Mouse (Mus musculus) C2C12 (cell line): ENCODE data around the gene Frrs1.

Source experiments
- CEBPB ChIP-seq: IDR thresholded peaks from one replicate; pipeline ENCODE4 v1.6.1; 2011; ENCODE audit warnings: low read depth, mild to moderate bottlenecking, control low read depth, moderate library complexity
- CTCF ChIP-seq: IDR thresholded peaks from one replicate; pipeline ENCODE4 v1.5.1; 2011; ENCODE audit not compliant: control insufficient read depth, insufficient read depth, insufficient read length
- MAX ChIP-seq: IDR thresholded peaks from one replicate; pipeline ENCODE4 v1.6.1; 2011; ENCODE audit warnings: mild to moderate bottlenecking, control low read depth
- MYOD1 ChIP-seq: IDR thresholded peaks from one replicate; pipeline ENCODE4 v1.6.1; 2011; ENCODE audit warnings: low read depth; ENCODE audit not compliant: control insufficient read depth, insufficient read length
- MYOG ChIP-seq: IDR thresholded peaks from one replicate; pipeline ENCODE4 v1.6.1; 2011; ENCODE audit not compliant: control insufficient read depth, insufficient read length; ENCODE audit errors: extremely low read depth

- no peak for TF ChIP-seq CTCF
- no peak for TF ChIP-seq MYOD1
- TF ChIP-seq MYOG = no peak
- no peak for TF ChIP-seq MAX
- TF ChIP-seq CEBPB = no peak
Measured at GRCm38 (mm10) chr3:116890576-116890975, 31.3 kb downstream of the Frrs1 start.
